Mouse (Mus musculus): ENCODE measurements at regions not wholly inside any gene's neighbourhood (a gene's known extent, or its start where the extent isn't known, plus 50 kb on each side); places are given as distances from the start of the nearest gene placed in this dataset.

GRCm38 (mm10) chr16:24258991-24259390 is 134.3 kb upstream of the Lpp start:
- DNase-seq (ENCODE audit: low read depth, low spot score), result no peak

GRCm38 (mm10) chr16:24255037-24255436 is 138.3 kb upstream of the Lpp start:
- DNase-seq (ENCODE audit: low read depth, low spot score), result no peak

GRCm38 (mm10) chr16:24254590-24254989 is 138.7 kb upstream of the Lpp start:
- no peak for DNase-seq (ENCODE audit: low read depth, low spot score)

- no peak for DNase-seq (ENCODE audit: low read depth, low spot score)
These were observed 139.2 kb upstream of the Lpp start for GRCm38 (mm10) chr16:24254143-24254542.

- no peak for DNase-seq (ENCODE audit: low read depth, low spot score)
These were observed 146.0 kb upstream of the Lpp start for GRCm38 (mm10) chr16:24247291-24247690.

- DNase-seq (ENCODE audit: low read depth, low spot score), result no peak
These were observed 155.2 kb upstream of the Lpp start for GRCm38 (mm10) chr16:24238075-24238555.

- no peak for DNase-seq (ENCODE audit: low read depth, low spot score)
These were observed 155.9 kb upstream of the Lpp start for GRCm38 (mm10) chr16:24237425-24237824.

- DNase-seq (ENCODE audit: low read depth, low spot score), result no peak
These were observed 156.3 kb upstream of the Lpp start for GRCm38 (mm10) chr16:24237013-24237412.

GRCm38 (mm10) chr16:24236511-24236910 is 156.8 kb upstream of the Lpp start:
- no peak for DNase-seq (ENCODE audit: low read depth, low spot score)

GRCm38 (mm10) chr16:24234795-24235194 is 158.5 kb upstream of the Lpp start:
- no peak for DNase-seq (ENCODE audit: low read depth, low spot score)

GRCm38 (mm10) chr16:24232001-24232530 is 161.2 kb upstream of the Lpp start:
- DNase-seq (ENCODE audit: low read depth, low spot score), result no peak

- no peak for DNase-seq (ENCODE audit: low read depth, low spot score)
These were observed 161.8 kb upstream of the Lpp start for GRCm38 (mm10) chr16:24231506-24231905.

GRCm38 (mm10) chr16:24229002-24229607 is 164.2 kb upstream of the Lpp start:
- no peak for DNase-seq (ENCODE audit: low read depth, low spot score)

- DNase-seq (ENCODE audit: low read depth, low spot score), result no peak
These were observed 167.4 kb upstream of the Lpp start for GRCm38 (mm10) chr16:24225897-24226296.

- no peak for DNase-seq (ENCODE audit: low read depth, low spot score)
These were observed 168.2 kb upstream of the Lpp start for GRCm38 (mm10) chr16:24225090-24225489.

GRCm38 (mm10) chr16:24223901-24224300 is 169.4 kb upstream of the Lpp start:
- DNase-seq (ENCODE audit: low read depth, low spot score), result no peak

GRCm38 (mm10) chr16:24223527-24223880 is 169.8 kb upstream of the Lpp start:
- DNase-seq (ENCODE audit: low read depth, low spot score), result no peak

GRCm38 (mm10) chr16:24222759-24223526 is 170.4 kb upstream of the Lpp start:
- no peak for DNase-seq (ENCODE audit: low read depth, low spot score)

- DNase-seq (ENCODE audit: low read depth, low spot score), result no peak
These were observed 171.3 kb upstream of the Lpp start for GRCm38 (mm10) chr16:24221992-24222391.

GRCm38 (mm10) chr16:24220613-24221012 is 172.7 kb upstream of the Lpp start:
- DNase-seq (ENCODE audit: low read depth, low spot score), result no peak

- no peak for DNase-seq (ENCODE audit: low read depth, low spot score)
These were observed 173.6 kb upstream of the Lpp start for GRCm38 (mm10) chr16:24219691-24220090.

GRCm38 (mm10) chr16:24218850-24219185 is 174.5 kb upstream of the Lpp start:
- DNase-seq (ENCODE audit: low read depth, low spot score), result no peak
